Mouse (Mus musculus): ENCODE measurements at regions not wholly inside any gene's neighbourhood (a gene's known extent, or its start where the extent isn't known, plus 50 kb on each side); places are given as distances from the start of the nearest gene placed in this dataset.

DNA sequence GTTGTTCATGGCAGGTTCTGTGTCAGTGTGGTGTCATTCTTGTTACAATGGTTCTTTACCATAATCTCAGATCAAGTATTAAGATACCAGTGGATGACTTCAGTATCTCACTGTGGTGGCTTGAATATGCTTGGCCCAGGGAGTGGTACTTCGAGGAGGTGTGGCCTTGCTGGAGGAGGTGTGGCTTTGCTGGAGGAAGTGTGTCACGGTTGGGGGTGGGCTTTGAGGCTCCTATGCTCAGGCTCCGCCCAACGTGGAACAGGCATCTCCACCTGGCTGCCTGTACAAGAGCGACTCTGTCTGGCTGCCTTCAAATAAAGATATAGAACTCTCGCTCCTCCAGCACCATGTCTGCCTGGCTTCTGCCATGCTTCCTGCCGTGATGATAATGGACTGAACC is 63.6 kb downstream of the Cd2 start:
- DNase-seq (ENCODE audit: low spot score in 2 of 2) = no peak

- DNase-seq (ENCODE audit: low spot score in 2 of 2) = no peak
Observed at GRCm38 (mm10) chr3:101219897-101220296, 67.8 kb downstream of the Cd2 start.

DNA sequence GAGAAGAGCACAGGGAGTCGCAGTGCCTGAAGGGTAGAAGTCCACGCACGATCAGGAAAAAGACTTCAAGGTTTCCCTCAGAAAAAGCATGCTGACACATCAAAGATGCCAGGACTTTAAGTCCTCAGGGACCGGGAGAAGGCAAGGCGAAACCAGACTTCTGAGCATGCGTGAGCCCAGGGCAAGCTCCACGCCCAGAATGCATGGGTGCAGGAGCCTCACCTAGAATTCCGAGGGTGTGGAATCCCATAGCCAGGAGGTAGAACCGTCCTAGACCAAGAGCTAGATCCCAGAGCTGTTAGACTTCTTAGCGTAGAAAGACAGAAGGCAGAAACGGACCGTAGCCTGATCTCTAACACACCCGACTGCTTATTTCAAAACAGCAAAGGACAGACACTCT is 71.0 kb downstream of the Cd2 start:
- DNase-seq (ENCODE audit: low spot score in 2 of 2) = no peak

- DNase-seq (ENCODE audit: low spot score in 2 of 2) = no peak
Observed at GRCm38 (mm10) chr3:101213212-101213562, 74.6 kb downstream of the Cd2 start.

GRCm38 (mm10) chr3:101212403-101213211 is 75.1 kb downstream of the Cd2 start:
- no peak for DNase-seq (ENCODE audit: low spot score in 2 of 2)

DNA sequence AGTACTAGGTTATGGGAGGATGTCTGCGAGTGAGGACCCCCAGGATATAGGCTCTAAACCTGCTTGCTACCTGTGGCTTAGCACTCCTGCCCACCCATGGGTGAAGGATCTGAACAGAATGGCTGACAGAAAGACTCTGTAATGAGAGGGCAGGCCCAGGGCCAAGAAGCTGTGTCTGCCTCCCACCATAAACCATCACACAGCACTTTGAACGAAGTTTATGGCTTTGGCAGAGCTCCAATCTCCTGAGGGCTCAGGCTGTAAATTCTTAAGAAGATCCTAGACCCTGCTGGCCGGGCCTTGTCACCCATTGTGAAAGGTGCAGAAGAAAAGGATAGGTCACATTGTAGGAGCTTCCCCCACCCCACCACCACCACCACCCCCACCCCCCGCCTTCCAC is 75.8 kb downstream of the Cd2 start:
- DNase-seq (ENCODE audit: low spot score in 2 of 2) = no peak

DNA sequence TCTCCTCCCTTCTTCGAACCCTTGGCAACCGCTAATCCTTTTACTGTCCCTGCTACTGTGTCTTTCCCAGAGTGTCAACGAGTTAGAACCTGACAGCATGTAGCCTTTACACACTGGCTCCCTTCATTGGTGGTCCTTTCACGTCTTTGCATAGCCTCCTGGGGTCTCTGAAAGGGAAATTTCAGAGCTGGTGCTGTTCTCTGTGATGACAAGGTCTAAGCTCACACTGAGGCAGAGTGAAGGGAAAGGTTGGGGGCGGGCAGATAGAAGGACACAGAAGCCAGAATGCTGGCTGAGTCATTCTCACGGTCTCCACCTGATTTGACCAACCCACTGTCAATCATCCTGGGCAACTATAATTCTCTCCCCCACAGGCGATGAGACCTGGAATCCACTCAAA is 78.2 kb downstream of the Cd2 start:
- DNase-seq (ENCODE audit: low spot score in 2 of 2) = no peak

- DNase-seq (ENCODE audit: low spot score in 2 of 2) = no peak
Observed at GRCm38 (mm10) chr3:101208751-101209150, 79.0 kb downstream of the Cd2 start.

- peak; percentile 29 to 38 for DNase-seq (ENCODE audit: low spot score in 2 of 2)
Observed at GRCm38 (mm10) chr3:101206172-101206571, 81.6 kb downstream of the Cd2 start.

DNA sequence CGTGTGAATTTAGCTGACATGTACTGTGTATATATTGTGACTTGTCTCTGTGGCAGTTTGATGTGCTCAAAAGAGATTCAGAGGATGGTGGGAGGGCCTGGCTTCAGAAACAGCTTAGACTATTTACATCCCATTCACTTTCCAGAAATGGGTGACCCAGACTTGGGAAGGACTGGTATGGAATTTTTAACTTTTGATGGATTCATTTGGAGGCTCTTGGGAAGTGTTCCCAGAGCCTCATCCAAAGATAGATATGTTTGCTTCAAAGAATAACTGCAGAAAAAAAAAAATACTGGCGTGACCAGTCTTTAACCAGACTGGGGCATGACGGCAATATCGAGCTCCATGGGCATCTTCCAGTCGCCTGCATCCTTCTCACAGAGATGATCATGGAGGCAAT is 84.6 kb upstream of the Ptgfrn start:
- no peak for DNase-seq (ENCODE audit: low spot score in 2 of 2)

- DNase-seq (ENCODE audit: low spot score in 2 of 2) = no peak
Observed at GRCm38 (mm10) chr3:101194319-101194718, 84.2 kb upstream of the Ptgfrn start.

- DNase-seq (ENCODE audit: low spot score in 2 of 2) = no peak
Observed at GRCm38 (mm10) chr3:101191298-101191986, 81.4 kb upstream of the Ptgfrn start.

DNA sequence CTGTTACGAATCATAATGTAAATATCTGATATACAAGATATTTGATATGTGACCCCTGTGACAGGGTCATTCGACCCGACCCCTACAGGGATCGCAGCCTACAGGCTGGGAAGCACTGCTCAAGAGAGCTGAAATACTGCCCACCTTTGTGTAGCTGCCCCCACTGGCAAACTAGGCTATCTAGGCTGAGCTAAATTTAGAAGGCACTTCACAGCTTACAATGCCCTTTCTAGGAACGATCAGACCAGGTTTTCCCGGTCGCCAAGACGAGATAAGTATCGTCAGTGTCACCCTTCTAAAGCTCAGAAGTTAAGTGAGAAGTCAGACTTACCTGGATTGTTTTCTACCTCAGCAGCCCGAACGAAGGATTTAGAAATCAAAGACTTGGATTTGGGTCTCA is 71.9 kb upstream of the Ptgfrn start:
- DNase-seq (ENCODE audit: low spot score in 2 of 2) = no peak

DNA sequence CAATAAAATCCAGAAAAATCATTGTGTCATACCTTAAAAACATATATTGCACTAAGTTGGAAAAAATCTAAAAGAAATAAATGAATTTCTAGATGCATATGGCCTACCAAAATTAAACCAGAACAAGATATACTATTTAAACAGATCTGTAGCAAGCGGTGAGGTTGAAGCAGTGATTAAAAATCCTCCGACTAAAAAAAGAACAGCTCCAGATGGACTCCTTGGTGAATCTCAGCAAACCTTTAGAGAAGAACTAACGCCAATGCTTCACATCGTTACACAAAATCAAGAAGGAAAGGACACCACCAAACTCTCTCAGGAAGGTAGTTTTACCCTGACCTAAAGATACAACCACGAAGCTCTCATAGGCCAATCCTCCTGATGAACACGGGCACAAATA is 63.9 kb upstream of the Ptgfrn start:
- no peak for DNase-seq (ENCODE audit: low spot score in 2 of 2)

DNA sequence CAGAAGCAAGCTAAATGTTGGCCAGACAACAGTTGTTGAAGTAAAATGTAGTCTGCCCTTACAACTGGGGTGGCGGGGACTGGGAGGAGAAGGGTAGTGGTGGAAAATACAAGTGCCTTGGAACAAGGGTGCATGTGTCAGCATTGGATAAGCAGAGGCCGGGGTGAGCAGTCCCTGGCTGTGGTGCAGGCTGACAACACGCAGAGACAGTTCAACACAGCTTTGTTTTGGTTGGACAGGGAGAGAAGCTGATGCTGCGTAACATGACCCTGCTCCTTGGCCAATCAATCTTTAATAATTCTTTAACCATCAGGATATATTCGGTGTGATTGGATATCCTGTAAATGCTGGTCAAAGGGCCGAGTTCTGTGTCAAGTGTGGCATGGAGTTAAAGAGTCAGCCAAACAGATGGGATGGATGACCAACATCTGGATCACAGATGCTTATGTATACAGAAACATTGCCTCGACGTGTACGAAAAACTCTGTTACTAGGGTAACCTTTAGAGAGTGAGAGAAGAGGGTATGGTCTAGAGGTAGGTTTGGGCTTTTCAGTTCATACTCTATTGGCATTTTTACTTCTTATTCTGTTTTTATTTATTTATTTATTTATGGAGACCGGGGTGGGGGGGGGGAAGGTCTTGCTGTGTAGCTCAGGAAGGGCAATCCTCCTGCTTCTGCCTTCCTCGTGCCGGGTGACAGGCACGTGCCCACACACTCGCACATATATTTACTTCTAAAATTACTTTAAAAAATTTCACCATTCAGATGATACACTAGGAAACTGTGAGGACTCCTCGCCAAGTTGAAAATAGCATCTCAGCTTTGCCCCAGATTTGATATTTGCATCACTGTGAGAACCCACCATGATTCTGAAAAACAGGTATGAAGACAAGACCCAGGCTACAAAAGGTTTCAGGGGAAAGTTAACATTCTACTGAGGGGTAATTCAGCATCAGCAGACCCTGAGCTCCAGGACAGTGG is 60.2 kb upstream of the Ptgfrn start:
- DNase-seq (ENCODE audit: low spot score in 2 of 2) = no peak

- no peak for DNase-seq (ENCODE audit: low spot score in 2 of 2)
Observed at GRCm38 (mm10) chr3:101167026-101167425, 56.9 kb upstream of the Ptgfrn start.

GRCm38 (mm10) chr3:101166580-101166979 is 56.5 kb upstream of the Ptgfrn start:
- DNase-seq (ENCODE audit: low spot score in 2 of 2) = no peak

- DNase-seq (ENCODE audit: low spot score in 2 of 2) = no peak
Observed at GRCm38 (mm10) chr3:101165261-101165660, 55.2 kb upstream of the Ptgfrn start.

DNA sequence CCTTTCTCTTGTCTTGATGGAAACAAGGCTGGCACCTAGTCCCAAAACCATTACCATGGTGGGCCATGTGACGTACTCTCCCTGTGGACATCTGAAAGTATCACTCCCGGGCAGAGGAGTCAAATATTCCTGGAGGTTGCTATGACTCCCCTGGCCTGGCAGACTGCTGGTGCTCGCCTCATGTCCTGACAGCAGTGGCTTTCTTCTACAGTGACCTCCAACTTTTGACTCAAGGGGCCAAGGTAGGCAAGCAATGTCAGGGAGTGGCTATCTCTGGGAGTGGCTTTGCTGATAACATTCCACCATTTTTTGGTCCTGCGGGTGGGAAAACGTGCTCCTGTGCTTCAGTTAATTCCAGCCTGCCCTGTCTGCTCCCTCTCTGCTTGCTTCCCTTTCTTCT is 54.7 kb upstream of the Ptgfrn start:
- no peak for DNase-seq (ENCODE audit: low spot score in 2 of 2)

DNA sequence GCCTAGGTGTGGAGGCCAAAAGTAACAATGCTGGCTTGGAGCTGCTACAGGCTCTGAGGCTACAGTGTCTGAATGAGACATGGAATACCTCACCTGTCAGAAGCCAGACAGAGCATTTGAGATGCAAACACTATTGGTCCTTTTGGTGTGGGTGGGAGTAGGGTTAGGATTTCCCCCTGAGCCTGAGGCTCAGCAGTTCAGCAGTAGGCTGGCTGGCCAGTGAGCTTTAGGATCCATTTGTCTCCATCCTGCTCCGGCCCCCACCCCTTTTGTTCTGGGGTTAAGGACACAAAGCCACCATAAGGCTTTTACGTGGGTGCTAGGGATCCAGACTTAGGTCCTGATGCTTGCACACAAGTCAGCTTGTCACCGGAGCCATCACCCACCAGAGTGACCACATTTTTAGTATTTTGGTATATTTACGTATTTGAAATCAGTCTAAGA is 53.9 kb upstream of the Ptgfrn start:
- no peak for DNase-seq (ENCODE audit: low spot score in 2 of 2)

DNA sequence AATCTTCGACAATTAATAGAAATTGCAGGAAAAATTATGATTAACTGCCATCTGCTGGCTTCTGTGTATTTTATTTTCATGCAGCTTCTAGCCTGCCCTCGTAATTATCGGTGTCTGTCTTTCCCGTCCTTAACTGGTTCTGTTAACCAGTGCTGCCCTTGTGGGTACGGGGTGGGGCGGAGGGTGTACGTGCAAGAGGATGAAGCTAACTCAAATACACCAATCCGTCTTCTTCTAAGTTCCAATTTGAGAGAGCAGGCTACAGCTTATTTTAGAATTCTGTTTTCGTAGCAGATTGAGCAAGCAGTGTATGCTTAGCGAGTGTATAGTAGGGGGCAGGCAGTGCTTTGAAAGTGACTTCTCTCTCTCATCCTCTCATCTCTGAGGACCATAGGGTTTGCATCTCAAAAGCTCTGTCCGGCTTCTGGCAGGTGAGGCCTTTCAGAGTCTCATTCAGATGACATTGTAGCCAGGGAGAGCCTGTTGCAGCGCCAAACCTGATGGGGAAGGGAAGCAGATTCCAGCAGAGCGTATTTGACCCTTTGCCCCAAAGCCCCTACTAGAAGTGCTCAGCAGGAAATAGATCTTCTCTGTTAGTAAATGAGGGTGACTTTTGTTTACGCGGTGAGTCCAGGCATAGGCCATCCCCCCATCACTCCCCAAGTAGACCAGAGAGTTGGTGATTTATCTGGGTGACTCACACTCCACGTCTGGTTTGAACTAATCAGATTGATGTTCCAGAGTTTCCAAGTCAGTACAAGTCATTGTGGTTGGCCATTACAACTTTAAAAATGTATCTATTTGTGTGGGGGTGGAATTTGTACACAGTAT is 53.3 kb upstream of the Ptgfrn start:
- DNase-seq (ENCODE audit: low spot score in 2 of 2) = no peak
